Mouse (Mus musculus) stomach, embryonic 16.5 days (tissue): Measurements from ENCODE around the gene Jpt1. TPM values are rescaled to one million over a fixed set of nuclear protein-coding genes. Genes with fewer than 3 reads are reported as not detected.
A peak's percentile ranks its signal among the peaks of the same experiment; 100 is the strongest.
"Not testable (repeated sequence)": the region's sequence is repeated elsewhere in the genome, so short reads cannot be mapped to it uniquely, and the experiment has no call there.

Experiments used
- ATAC-seq: fragments of 200-750 bp; cut with Nextera tagmentation; 2 replicates; pipeline ENCODE4 v1.8.0; 2017; ENCODE audit warnings: moderate number of reproducible peaks, moderate TSS enrichment; ENCODE audit not compliant: insufficient read depth, low FRiP score
- H3K27ac ChIP-seq: fragments of 300-500 bp; sonication (generic); 2 replicates; pipeline ENCODE4 v1.5.1; 2014; ENCODE audit warnings: low read length
- H3K27me3 ChIP-seq: fragments of 300-500 bp; sonication (generic); 2 replicates; pipeline ENCODE4 v1.6.1; 2014; ENCODE audit warnings: low read length, control low read depth, mixed read lengths; ENCODE audit not compliant: control insufficient read depth, insufficient read depth
- H3K36me3 ChIP-seq: fragments of 300-500 bp; sonication (generic); 2 replicates; pipeline ENCODE4 v1.6.1; 2014; ENCODE audit warnings: low read length; ENCODE audit not compliant: control insufficient read depth, insufficient read depth
- H3K4me1 ChIP-seq: fragments of 300-500 bp; sonication (generic); 2 replicates; pipeline ENCODE4 v1.6.1; 2014; ENCODE audit warnings: low read length, control low read depth, mixed read lengths; ENCODE audit not compliant: control insufficient read depth, insufficient read depth
- H3K4me2 ChIP-seq: fragments of 300-500 bp; sonication (generic); 2 replicates; pipeline ENCODE4 v1.6.1; 2014; ENCODE audit warnings: low read depth, low read length, mixed read lengths
- H3K4me3 ChIP-seq: fragments of 300-500 bp; sonication (generic); replicated peaks from 2 replicates; pipeline ENCODE4 v1.5.1; 2014; ENCODE audit warnings: mild to moderate bottlenecking, low read length
- H3K9ac ChIP-seq: fragments of 300-500 bp; sonication (generic); 2 replicates; pipeline ENCODE4 v1.6.1; 2014; ENCODE audit warnings: low read length
- H3K9me3 ChIP-seq: fragments of 300-500 bp; sonication (generic); replicated peaks from 2 replicates; pipeline ENCODE4 v1.6.1; 2016; ENCODE audit warnings: low read length, control low read depth; ENCODE audit not compliant: control insufficient read depth
- WGBS: fragments of 180-500 bp; shearing (Covaris S2); extraction: QIAGEN DNeasy Blood & Tissue Kit; methylation state at CpG from one replicate; pipeline ENCODE4 v1.1.7; 2014; 5-methylcytosine and 5-hydroxymethylcytosine counted together
- polyA plus RNA-seq: library from polyadenylated mRNA; unstranded; fragments of >200 nt; fragmentation: Nextera tagmentation; extraction: Ambion mirVana; gene quantifications from 2 replicates; pipeline ENCODE4 v1.2.1, GENCODE M21; 2015

Jpt1 gene
- polyA plus RNA-seq, 1 experiment from 2014 or later: 457 TPM

DNA sequence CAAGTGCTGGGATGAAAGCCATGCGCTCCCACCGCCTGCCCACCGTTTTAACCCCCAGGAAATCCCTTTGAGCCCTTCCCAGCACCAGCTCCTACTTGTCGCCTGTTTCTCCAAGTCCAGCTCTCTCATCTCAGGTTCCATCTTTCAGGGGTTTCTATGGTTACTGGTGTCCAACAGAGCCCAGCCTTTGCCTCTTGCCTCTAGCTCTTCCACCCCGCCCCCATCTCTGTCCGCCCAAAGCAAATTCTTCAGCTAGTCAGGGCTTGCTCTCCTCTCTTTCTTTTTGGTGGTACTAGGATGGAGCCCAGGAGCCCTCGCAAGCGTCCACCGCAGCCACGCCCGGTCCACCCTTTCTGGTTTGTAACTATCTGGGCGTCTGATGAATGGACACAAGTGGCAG is 29.0 kb downstream of the Jpt1 start:
- Histone ChIP-seq H3K27me3 (no peaks in the 10 kb centered on the region), H3K9ac (no peak overlapping the region), H3K36me3 (no peaks in the 10 kb centered on the region), H3K9me3 (no peaks in the 10 kb centered on the region), H3K27ac (no peak overlapping the region; the same call in 1 of the 2 replicates), H3K4me1 (no peaks in the 10 kb centered on the region), H3K4me2 (no peak overlapping the region), H3K4me3 (no peak overlapping the region)
- WGBS: 64% methylated on average over 12 of the region's 12 CpGs
- ATAC-seq: no peak

DNA sequence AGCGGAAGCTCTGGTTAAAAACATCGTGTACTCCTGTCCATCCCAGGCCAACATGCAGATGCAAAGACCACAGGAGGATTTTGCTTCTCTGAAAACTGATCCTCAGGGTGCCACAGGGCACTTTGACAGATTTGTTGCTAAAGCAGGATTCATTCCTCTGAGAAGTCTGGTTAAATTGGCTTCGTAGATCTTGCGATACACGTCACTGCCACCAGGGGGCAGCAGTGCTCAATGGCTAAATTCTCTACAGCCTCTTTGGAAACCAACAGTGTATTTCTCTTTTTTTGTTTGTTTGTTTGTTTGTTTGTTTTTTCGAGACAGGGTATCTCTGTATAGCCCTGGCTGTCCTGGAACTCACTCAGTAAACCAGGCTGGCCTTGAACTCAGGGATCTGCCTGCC is 30.5 kb downstream of the Jpt1 start:
- no peak for ATAC-seq
- Histone ChIP-seq H3K4me2 (no peak overlapping the region), H3K36me3 (no peaks in the 10 kb centered on the region), H3K4me1 (no peaks in the 10 kb centered on the region), H3K9me3 (no peaks in the 10 kb centered on the region), H3K9ac (0 out of 2 replicates have a peak overlapping the region, but pooled peaks have one; percentile 16), H3K4me3 (no peak overlapping the region), H3K27me3 (no peaks in the 10 kb centered on the region), H3K27ac (no peak overlapping the region)
- 19% methylated on average over 6 of the region's 6 CpGs for WGBS

DNA sequence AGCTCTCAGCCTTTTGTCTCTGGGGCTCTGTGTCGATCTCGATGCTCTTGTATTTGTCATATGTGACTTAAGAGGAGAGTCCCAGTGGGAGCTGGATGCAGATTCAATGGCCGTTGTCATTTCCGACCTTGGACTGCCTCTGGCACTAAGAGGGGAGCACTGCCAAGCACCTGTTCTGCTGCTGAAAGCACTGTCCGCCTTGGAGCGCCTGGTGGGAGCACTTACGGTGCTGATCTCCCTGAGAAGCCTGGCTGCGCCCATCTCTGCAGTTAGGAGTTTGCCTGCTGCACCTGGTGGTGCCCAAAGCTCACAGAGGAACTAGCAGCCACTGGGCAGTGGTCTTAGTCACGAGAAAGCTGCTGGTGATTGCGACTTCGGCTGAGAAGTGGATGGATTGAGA is 30.9 kb downstream of the Jpt1 start:
- H3K36me3 ChIP-seq: no peaks in the 10 kb centered on the region
- H3K4me2 ChIP-seq: no peak overlapping the region
- H3K9me3 ChIP-seq: no peaks in the 10 kb centered on the region
- no peak overlapping the region for H3K27ac ChIP-seq
- 0 out of 2 replicates have a peak overlapping the region, but pooled peaks have one; percentile 16 for H3K9ac ChIP-seq
- WGBS: 75% methylated on average over 11 of the region's 11 CpGs
- no peak overlapping the region for H3K4me3 ChIP-seq
- no peak for ATAC-seq
- no peaks in the 10 kb centered on the region for H3K27me3 ChIP-seq
- no peaks in the 10 kb centered on the region for H3K4me1 ChIP-seq

DNA sequence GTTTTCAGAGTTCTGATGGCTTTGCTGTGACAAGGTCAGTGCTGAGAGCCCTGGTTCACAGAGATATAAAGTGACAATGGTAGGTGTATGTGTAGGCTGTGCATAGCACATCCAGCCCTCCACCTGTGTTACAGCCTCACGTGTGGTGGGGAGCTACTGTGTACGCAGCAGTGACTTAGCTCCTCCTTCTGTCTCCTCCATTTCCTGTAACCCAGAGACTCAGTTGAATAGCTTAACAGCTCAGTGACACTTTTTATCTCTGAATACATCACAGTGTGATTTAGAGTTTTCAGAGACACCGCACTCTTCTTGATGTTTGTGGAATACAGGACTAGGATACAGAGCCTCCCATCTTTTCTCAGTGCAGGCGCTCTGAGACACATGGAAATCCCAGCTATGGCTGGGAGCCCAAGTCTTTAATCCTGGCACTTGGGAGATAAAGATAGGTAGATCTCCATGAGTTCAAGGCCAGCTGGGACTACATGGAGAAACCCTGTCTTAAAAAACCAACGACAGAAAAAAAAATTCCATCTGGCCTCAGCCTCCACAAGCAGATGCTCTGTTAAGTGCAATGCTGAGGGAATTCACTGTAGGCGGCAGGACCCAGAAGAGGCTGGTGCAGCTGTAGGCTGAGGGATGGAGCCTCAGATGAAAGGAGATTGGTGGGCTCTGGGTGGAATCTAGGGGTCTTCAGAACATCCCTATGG is 32.5 kb downstream of the Jpt1 start:
- WGBS: 81% methylated on average over 6 of the region's 6 CpGs
- Histone ChIP-seq H3K4me2 (no peak overlapping the region), H3K4me1 (0 out of 2 replicates have a peak, but pooled peaks cover 4% of the 10 kb centered on the region), H3K4me3 (no peak overlapping the region), H3K27ac (no peak overlapping the region), H3K27me3 (no peaks in the 10 kb centered on the region), H3K9me3 (no peaks in the 10 kb centered on the region), H3K9ac (no peak overlapping the region), H3K36me3 (no peaks in the 10 kb centered on the region)
- ATAC-seq: no peak

DNA sequence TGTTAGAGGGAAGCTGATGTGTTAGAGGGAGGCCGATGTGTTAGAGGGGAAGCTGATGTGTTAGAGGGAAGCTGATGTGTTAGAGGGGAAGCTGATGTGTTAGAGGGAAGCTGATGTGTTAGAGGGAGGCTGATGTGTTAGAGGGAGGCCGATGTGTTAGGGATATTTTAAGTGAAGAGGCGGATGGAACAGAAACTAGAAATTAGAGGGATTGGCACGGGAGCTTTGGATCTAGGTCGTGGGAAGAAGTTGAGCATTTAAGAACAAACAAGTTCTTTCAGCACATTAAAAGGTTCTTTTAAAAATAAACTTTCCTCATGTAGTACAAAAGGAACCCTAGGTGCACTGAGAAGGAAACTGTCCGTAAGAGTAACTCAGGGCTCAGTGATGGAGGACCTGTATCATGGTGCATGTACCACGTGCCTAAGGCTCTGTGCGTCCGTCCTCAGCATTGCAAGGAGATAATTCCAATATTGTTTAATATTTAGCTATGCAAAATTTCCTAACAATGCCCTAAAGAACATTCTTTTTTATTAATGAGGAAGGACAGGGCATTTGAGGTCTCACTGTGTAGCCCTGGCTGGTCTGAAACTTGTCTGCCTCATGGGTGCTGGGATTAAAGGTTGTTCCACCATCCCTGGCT is 35.8 kb downstream of the Jpt1 start:
- Histone ChIP-seq H3K4me3 (no peak overlapping the region), H3K36me3 (no peaks in the 10 kb centered on the region), H3K9me3 (no peaks in the 10 kb centered on the region), H3K9ac (no peak overlapping the region), H3K4me2 (no peak overlapping the region), H3K4me1 (peaks cover 23% of the 10 kb centered on the region), H3K27me3 (no peaks in the 10 kb centered on the region), H3K27ac (no peak overlapping the region)
- ATAC-seq: no peak
- WGBS: 84% methylated on average over 9 of the region's 9 CpGs

DNA sequence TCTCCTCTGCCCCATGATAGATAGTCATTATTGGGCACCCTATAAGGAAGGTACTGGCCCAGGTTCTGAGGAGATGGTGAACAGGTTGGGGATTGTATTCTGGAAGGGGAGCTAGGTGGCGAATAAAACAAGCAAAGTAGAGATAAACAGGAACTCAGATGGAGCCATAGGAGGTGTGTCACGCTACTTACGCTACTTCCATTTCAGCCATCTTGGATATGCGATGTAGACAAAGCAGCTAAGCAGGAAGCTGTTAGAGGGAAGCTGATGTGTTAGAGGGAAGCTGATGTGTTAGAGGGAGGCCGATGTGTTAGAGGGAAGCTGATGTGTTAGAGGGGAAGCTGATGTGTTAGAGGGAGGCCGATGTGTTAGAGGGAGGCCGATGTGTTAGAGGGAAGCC is 36.8 kb downstream of the Jpt1 start:
- not testable (repeated sequence) for H3K4me2 ChIP-seq, H3K9me3 ChIP-seq, ATAC-seq, H3K9ac ChIP-seq, H3K27ac ChIP-seq, H3K27me3 ChIP-seq, H3K4me3 ChIP-seq, H3K36me3 ChIP-seq
- WGBS: 80% methylated on average over 7 of the region's 7 CpGs
- peaks cover 25% of the 10 kb centered on the region for H3K4me1 ChIP-seq

DNA sequence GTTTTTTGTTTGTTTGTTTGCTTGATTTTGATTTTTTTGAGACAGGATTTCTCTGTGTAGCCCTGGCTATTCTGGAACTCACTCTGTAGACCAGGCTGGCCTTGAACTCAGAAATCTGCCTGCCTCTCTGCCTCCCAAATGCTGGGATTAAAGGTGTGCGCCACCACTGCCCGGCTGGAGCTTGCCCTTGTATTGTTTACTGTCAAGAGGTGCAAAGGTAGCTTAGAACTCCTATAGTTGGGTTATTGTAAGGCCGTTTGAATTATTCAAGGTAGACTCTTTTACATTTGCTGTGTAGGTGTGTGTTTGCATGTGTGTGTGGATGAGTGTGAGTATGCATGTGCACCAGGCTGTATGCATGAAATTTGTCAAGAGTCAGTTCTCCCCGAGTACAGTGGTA is 37.6 kb downstream of the Jpt1 start:
- H3K9ac ChIP-seq, ATAC-seq, H3K27ac ChIP-seq, H3K9me3 ChIP-seq, H3K27me3 ChIP-seq, H3K36me3 ChIP-seq: not testable (repeated sequence)
- peak overlapping the region; percentile 81 for H3K4me2 ChIP-seq
- H3K4me1 ChIP-seq: peaks cover 25% of the 10 kb centered on the region
- WGBS: 73% methylated on average over 4 of the region's 4 CpGs
- H3K4me3 ChIP-seq: peak overlapping the region; percentile 78; the same call in 1 of the 2 replicates

DNA sequence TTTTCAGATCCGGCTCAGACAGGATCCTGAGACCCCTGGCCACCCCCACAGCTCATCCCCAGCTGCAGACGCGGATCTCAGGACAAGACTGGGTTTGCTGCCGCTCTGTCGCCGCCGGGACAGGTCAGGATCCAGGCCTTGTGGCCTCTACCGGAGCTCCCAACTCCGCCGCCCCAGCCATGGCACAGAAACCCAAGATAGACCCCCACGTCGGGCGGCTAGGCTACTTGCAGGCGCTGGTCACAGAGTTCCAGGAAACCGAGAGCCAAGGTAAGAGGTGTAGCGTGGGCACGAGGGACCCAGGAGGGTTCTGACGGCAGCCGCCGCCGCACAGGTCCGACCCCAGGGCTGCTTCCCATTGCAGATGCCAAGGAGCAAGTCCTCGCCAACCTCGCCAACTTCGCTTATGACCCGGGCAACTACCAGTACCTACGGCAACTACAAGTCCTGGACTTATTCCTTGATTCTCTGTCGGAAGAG is 38.4 kb downstream of the Jpt1 start:
- peak; percentile 9; the same call in 1 of the 2 replicates for ATAC-seq
- Histone ChIP-seq H3K4me2 (peak overlapping the region; percentile 81), H3K27me3 (no peaks in the 10 kb centered on the region), H3K4me3 (peak overlapping the region; percentile 78), H3K4me1 (peaks cover 25% of the 10 kb centered on the region), H3K9me3 (no peaks in the 10 kb centered on the region), H3K36me3 (no peaks in the 10 kb centered on the region), H3K9ac (peak overlapping the region; percentile 73), H3K27ac (no peak overlapping the region)
- WGBS: 3% methylated on average over 28 of the region's 28 CpGs

DNA sequence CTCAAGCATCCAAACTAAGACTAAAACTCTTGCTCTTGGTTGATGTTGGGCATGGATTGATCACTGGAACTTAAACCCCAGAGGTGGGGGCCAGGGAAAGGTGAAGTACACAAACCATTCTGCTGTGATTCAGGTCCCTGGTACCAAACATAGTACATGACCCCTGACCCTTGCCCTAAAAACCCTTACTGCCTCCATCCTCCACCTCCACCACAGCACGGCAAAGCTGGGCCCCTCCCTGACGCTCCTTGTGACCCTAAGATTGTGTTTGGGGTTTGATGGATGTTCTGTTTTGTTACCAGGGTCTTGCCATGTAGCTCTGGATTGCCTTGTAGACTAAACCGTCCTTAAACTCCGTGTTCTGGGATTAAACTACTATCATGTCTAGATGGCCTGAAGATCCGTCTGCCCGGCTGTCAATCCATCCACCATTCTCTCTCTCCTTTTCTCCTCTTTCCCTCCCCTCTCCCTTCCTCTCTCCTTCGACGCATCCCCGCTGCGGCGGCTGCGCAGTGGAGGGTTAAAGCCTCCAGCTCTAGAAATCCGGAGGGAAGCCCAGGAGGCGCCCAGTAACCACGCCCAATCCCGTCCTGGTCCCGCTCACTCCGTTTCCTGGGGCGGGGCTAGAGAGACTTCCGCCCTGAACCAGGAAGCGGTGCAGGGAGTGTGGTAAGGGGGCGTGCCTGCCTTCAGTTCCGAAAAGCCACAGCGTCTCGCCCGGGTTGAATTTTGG is 39.0 kb downstream of the Jpt1 start, which contains the start of gene Armc7:
TSS of gene Armc7 (plus strand) at position 643 of the 733 bp plus-strand sequence.
- Histone ChIP-seq H3K9me3 (no peaks in the 10 kb centered on the region), H3K4me3 (peak within 1 kb of the TSS; percentile 78), H3K4me2 (peak within 1 kb of the TSS; percentile 81), H3K27ac (peak within 1 kb of the TSS; percentile 65), H3K9ac (peak within 1 kb of the TSS; percentile 73), H3K27me3 (no peaks in the 10 kb centered on the region), H3K36me3 (no peaks in the 10 kb centered on the region), H3K4me1 (peaks cover 25% of the 10 kb centered on the region)
- peak; percentile 96 for ATAC-seq
- WGBS: under 1% methylated on average over 26 of the region's 26 CpGs
